Mouse (Mus musculus) CD4-positive, CD25-positive, alpha-beta regulatory T cell, adult 2 months (primary cell): Measurements from ENCODE around the gene Cald1.

Experiments used
- DNase-seq: peaks from one replicate; pipeline ENCODE4 v3.0.0-alpha.2; 2012; ENCODE audit warnings: low read depth, low spot score

Cald1 gene

GRCm38 (mm10) chr6:34760023-34760422 is 161.7 kb downstream of the Cald1 start:
- peak; percentile 68 for DNase-seq

- no peak for DNase-seq
Observed at GRCm38 (mm10) chr6:34765721-34766120, 167.4 kb downstream of the Cald1 start.

GRCm38 (mm10) chr6:34769984-34770383 is 171.7 kb downstream of the Cald1 start:
- DNase-seq: no peak

DNA sequence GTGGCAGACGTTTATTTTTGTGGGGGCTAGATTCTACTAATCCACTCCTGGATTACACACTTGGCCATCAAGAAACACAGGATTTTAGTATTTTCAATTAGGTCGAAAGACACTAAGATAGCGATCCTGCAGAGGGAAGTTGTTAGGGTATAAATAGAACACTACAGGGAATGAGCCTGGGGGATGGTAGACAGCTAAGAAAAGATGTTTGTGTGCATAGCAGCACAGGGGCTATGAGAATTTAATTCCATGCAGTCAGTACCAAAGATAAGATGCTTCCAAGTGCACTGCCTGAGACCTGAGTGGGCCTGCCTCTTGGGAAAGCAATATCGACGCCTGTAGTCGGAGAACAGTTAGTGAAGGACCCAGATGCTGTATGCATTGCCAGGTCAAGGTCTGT is 172.2 kb downstream of the Cald1 start:
- DNase-seq: no peak

- DNase-seq: no peak
Observed at GRCm38 (mm10) chr6:34776396-34776795, 178.1 kb downstream of the Cald1 start.

GRCm38 (mm10) chr6:34777094-34777493 is 178.8 kb downstream of the Cald1 start:
- no peak for DNase-seq

DNA sequence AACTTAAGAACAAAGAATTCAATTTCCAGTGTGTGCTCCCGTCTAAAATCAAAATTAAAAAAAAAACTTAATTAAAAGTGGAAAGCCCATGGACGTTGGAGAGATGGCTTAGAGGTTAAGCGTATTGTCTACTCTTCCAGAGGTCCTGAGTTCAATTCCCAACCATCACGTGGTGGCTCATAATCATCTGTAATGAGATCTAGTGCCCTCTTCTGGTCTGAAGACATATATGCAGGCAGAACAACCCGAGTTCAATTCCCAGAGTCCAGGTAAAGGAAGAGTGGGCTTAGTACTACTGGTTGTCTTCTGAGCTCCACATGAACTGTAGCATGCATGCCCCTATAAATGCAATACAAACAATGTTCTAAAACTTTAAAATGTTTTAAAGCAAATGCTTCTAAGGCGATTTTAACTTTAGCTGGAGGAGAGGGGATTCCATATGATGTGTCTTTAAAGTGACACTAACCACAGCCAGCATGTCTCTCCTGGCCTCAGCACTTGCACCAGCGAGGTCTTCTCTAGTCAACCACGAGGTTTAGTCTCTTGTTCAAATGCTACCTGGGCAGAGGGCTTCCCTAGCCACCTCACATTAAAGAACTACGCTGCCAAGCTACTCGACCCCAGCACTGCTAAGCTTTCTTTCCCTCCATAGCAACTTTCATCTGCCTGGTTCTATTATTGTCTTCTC is 179.8 kb downstream of the Cald1 start:
- peak; percentile 46 for DNase-seq

DNA sequence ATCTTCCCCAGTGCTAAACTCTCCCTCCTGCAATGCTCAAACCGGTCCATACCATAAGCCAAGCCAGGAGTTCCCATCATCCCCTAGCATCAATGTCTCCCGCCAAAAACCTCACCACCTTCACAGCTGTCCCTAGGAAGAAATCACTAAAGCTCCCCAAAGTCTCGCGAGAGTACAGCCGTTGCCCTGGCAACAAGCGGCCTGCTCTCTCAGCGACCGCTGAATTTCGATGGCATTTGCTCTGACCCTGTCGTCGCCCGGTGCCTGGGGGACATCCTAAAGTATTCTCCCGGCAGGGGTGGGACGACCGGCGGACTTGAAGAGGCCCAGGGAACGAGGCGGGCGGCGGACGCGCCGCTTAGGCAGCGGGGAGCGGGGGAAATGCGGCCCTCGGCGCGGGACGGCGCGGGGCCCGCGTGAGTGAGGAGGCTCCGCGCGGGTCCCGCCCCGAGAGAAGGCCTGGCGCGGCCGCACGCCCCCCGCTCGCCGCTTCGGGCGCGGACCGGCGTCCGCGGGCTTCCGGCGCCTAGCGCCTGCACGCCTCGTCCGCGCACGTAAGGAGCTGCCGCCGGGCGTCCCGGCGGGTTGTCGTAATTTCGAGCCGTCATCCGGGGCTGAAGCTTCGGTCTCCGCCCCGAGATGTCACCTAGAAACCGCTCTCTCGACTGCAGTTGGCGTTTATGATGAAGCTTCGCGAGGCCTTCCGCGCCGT is 182.1 kb downstream of the Cald1 start, which contains the start of gene Agbl3:
Agbl3 (plus strand) TSS at position 202 of the 712 bp plus-strand sequence.
- DNase-seq: peak; percentile 96

GRCm38 (mm10) chr6:34780943-34781289 is 182.6 kb downstream of the Cald1 start:
- no peak for DNase-seq

GRCm38 (mm10) chr6:34782493-34782892 is 184.2 kb downstream of the Cald1 start:
- DNase-seq: no peak

- no peak for DNase-seq
Observed at GRCm38 (mm10) chr6:34796881-34797280, 198.6 kb downstream of the Cald1 start.

DNA sequence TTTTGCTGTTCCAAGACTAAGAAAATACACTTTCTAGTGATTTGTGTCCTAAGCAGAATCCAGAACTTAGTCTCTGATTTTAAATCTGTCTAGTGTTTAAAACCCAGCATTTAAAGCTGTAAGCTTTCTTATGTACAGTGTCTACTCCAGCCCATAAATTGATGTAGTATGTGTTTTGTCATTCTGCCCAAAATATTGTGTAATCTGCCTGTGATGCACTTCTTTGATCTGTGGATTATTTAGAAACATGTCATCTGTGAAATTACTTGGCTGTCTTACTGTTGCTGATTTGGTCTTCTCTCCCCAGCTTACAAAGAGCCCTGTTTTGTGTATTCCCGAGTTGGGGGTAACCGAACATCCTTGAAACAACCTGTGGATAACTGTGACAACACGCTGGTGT is 199.6 kb downstream of the Cald1 start:
- DNase-seq: no peak

- DNase-seq: no peak
Observed at GRCm38 (mm10) chr6:34805582-34805981, 207.3 kb downstream of the Cald1 start.

GRCm38 (mm10) chr6:34810651-34811050 is 212.4 kb downstream of the Cald1 start:
- no peak for DNase-seq

- DNase-seq: no peak
Observed at GRCm38 (mm10) chr6:34824406-34824805, 226.1 kb downstream of the Cald1 start.
